ENCODE assay signal across 10 mouse cellular contexts in genomic region chr7:84332295-84333168, GRCm38 (mm10).
DNase-seq lines count a peak whose midpoint lies in the region; ATAC-seq and TF ChIP-seq lines count a peak whose summit lies in the region.
"Had no signal": no experiment of that assay in that cellular context is flagged by ENCODE, and none has a peak within 500 bp of the region (broad histone marks: within the 10 kb centered on the region; RNA-seq: fewer than 3 reads in every experiment).

No protein-coding gene starts in this region.

- no peak for TF ChIP-seq CTCF in midbrain, postnatal 0 days (IDR thresholded peaks at IDR 0.05)

- no peaks in the 10 kb centered on the region for H3K27me3 ChIP-seq in heart, embryonic 15.5 days
- H3K27me3 ChIP-seq in midbrain, embryonic 13.5 days, result no peaks in the 10 kb centered on the region
- no peaks in the 10 kb centered on the region for H3K27me3 ChIP-seq in midbrain, postnatal 0 days (ENCODE audit: insufficient read depth, low read length)
- H3K27me3 ChIP-seq in forebrain, embryonic 16.5 days (replicated peaks; ENCODE audit: control insufficient read depth, insufficient read depth, low read length), result no peaks in the 10 kb centered on the region
- no peaks in the 10 kb centered on the region for H3K27me3 ChIP-seq in neural tube, embryonic 15.5 days (replicated peaks)
- H3K27me3 ChIP-seq: liver, embryonic 13.5 days had no signal

- H3K4me1 ChIP-seq in heart, embryonic 15.5 days (replicated peaks), result peaks cover 77% of the 10 kb centered on the region
- peaks cover 37% of the 10 kb centered on the region for H3K4me1 ChIP-seq in midbrain, embryonic 13.5 days (replicated peaks)
- peaks cover 9% of the 10 kb centered on the region; the same call in 1 of the 2 replicates for H3K4me1 ChIP-seq in midbrain, postnatal 0 days (ENCODE audit: insufficient read depth, low read length)
- H3K4me1 ChIP-seq in forebrain, embryonic 16.5 days (replicated peaks; ENCODE audit: control insufficient read depth, insufficient read depth, low read length), result peaks cover 44% of the 10 kb centered on the region
- H3K4me1 ChIP-seq in neural tube, embryonic 15.5 days, result peaks cover 45% of the 10 kb centered on the region
- H3K4me1 ChIP-seq: liver, embryonic 13.5 days had no signal

- no peak overlapping the region for H3K4me2 ChIP-seq in heart, embryonic 15.5 days
- no peak overlapping the region for H3K4me2 ChIP-seq in midbrain, embryonic 13.5 days (replicated peaks)
- no peak overlapping the region for H3K4me2 ChIP-seq in midbrain, postnatal 0 days (ENCODE audit: low read depth, low read length, poor library complexity, severe bottlenecking)
- H3K4me2 ChIP-seq in forebrain, embryonic 16.5 days (ENCODE audit: low read length), result no peak overlapping the region
- no peak overlapping the region for H3K4me2 ChIP-seq in neural tube, embryonic 15.5 days
- H3K4me2 ChIP-seq: liver, embryonic 13.5 days had no signal

- no peak overlapping the region for H3K4me3 ChIP-seq in heart, embryonic 15.5 days
- no peak overlapping the region for H3K4me3 ChIP-seq in midbrain, embryonic 13.5 days (replicated peaks)
- no peak overlapping the region for H3K4me3 ChIP-seq in midbrain, postnatal 0 days (ENCODE audit: low read depth, low read length)
- no peak overlapping the region for H3K4me3 ChIP-seq in forebrain, embryonic 16.5 days (replicated peaks; ENCODE audit: low read length)
- H3K4me3 ChIP-seq in neural tube, embryonic 15.5 days (replicated peaks), result no peak overlapping the region
- H3K4me3 ChIP-seq: liver, embryonic 13.5 days had no signal

- H3K36me3 ChIP-seq in heart, embryonic 15.5 days, result no peaks in the 10 kb centered on the region
- H3K36me3 ChIP-seq in midbrain, embryonic 13.5 days, result peaks cover 31% of the 10 kb centered on the region
- H3K36me3 ChIP-seq in midbrain, postnatal 0 days (ENCODE audit: insufficient read depth, low read length), result 0 out of 2 replicates have a peak, but pooled peaks cover 6% of the 10 kb centered on the region
- H3K36me3 ChIP-seq in forebrain, embryonic 16.5 days (ENCODE audit: control insufficient read depth, insufficient read depth), result no peaks in the 10 kb centered on the region
- H3K36me3 ChIP-seq in neural tube, embryonic 15.5 days, result peaks cover 2% of the 10 kb centered on the region; the same call in 1 of the 2 replicates
- H3K36me3 ChIP-seq: liver, embryonic 13.5 days had no signal

- ATAC-seq in heart, embryonic 15.5 days (replicated peaks; ENCODE audit: insufficient number of reproducible peaks, insufficient read depth, low FRiP score, low read depth), result no peak
- ATAC-seq in midbrain, embryonic 13.5 days, result no peak
- no peak for ATAC-seq in midbrain, postnatal 0 days (ENCODE audit: low FRiP score)
- peak; percentile 25 for ATAC-seq in forebrain, embryonic 16.5 days
- peak; percentile 46; the same call in 1 of the 2 replicates for ATAC-seq in neural tube, embryonic 15.5 days (ENCODE audit: low FRiP score)

- WGBS in heart, embryonic 15.5 days, result 44% methylated on average over 11 of the region's 11 CpGs
- WGBS in midbrain, embryonic 13.5 days, result 49% methylated on average over 11 of the region's 11 CpGs
- 56% methylated on average over 11 of the region's 11 CpGs for WGBS in midbrain, postnatal 0 days
- 10% methylated on average over 11 of the region's 11 CpGs for WGBS in forebrain, embryonic 16.5 days
- WGBS in neural tube, embryonic 15.5 days, result 14% methylated on average over 11 of the region's 11 CpGs

- intact Hi-C loops in heart, postnatal 14 days (cut with DNase I), result no loop called here

- no peak overlapping the region for H3K9ac ChIP-seq in heart, embryonic 15.5 days
- H3K9ac ChIP-seq in midbrain, embryonic 13.5 days (replicated peaks), result no peak overlapping the region
- H3K9ac ChIP-seq in midbrain, postnatal 0 days (replicated peaks; ENCODE audit: low read length, poor library complexity, severe bottlenecking), result no peak overlapping the region
- no peak overlapping the region for H3K9ac ChIP-seq in forebrain, embryonic 16.5 days (replicated peaks; ENCODE audit: low read depth, low read length)
- H3K9ac ChIP-seq in neural tube, embryonic 15.5 days (replicated peaks), result no peak overlapping the region
- H3K9ac ChIP-seq: liver, embryonic 13.5 days had no signal

- no peaks in the 10 kb centered on the region for H3K9me3 ChIP-seq in heart, embryonic 15.5 days (replicated peaks)
- H3K9me3 ChIP-seq in midbrain, embryonic 13.5 days, result no peaks in the 10 kb centered on the region
- H3K9me3 ChIP-seq in midbrain, postnatal 0 days (ENCODE audit: low read length), result no peaks in the 10 kb centered on the region
- no peaks in the 10 kb centered on the region for H3K9me3 ChIP-seq in forebrain, embryonic 16.5 days (ENCODE audit: control insufficient read depth, low read length)
- H3K9me3 ChIP-seq in neural tube, embryonic 15.5 days (replicated peaks), result no peaks in the 10 kb centered on the region
- H3K9me3 ChIP-seq: liver, embryonic 13.5 days had no signal

- peak overlapping the region; percentile 30; the same call in 1 of the 2 replicates for H3K27ac ChIP-seq in heart, embryonic 15.5 days
- H3K27ac ChIP-seq in midbrain, embryonic 13.5 days, result peak overlapping the region; percentile 26; the same call in 1 of the 2 replicates
- H3K27ac ChIP-seq in midbrain, postnatal 0 days (ENCODE audit: low read depth, low read length), result no peak overlapping the region
- peak overlapping the region; percentile 34 for H3K27ac ChIP-seq in forebrain, embryonic 16.5 days (ENCODE audit: low read length)
- H3K27ac ChIP-seq in neural tube, embryonic 15.5 days (replicated peaks), result peak overlapping the region; percentile 54
- H3K27ac ChIP-seq: liver, embryonic 13.5 days had no signal

- DNase-seq in heart, postnatal 14 days, result no peak
- DNase-seq in midbrain, postnatal 0 days (ENCODE audit: low spot score), result no peak
- DNase-seq in B cell, adult 2 months, result no peak
- no peak for DNase-seq in ovary, postnatal 36 days (ENCODE audit: low spot score)
- DNase-seq: heart, adult 18-20 months; liver, embryonic 13.5 days had no signal

Comparison
In these comparisons a context has a peak if more than half of its experiments do, and no peak if none do; other contexts are left out.
1. ATAC-seq: peak in forebrain, embryonic 16.5 days (single experiment) and neural tube, embryonic 15.5 days (single experiment); none in heart, embryonic 15.5 days (single experiment), midbrain, embryonic 13.5 days (single experiment) and midbrain, postnatal 0 days (single experiment).